Mouse (Mus musculus) 3134 (cell line): ENCODE data around the gene Rnpc3.
A peak's percentile ranks its signal among the peaks of the same experiment; 100 is the strongest.
"Not testable (repeated sequence)": the region's sequence is repeated elsewhere in the genome, so short reads cannot be mapped to it uniquely, and the experiment has no call there.

ENCODE experiments used
- DNase-seq: peaks from one replicate; pipeline ENCODE4 v3.0.0-alpha.2; 2011; ENCODE audit warnings: low spot score; ENCODE audit not compliant: insufficient read length; ENCODE audit errors: extremely low read depth

Gene Rnpc3

DNA sequence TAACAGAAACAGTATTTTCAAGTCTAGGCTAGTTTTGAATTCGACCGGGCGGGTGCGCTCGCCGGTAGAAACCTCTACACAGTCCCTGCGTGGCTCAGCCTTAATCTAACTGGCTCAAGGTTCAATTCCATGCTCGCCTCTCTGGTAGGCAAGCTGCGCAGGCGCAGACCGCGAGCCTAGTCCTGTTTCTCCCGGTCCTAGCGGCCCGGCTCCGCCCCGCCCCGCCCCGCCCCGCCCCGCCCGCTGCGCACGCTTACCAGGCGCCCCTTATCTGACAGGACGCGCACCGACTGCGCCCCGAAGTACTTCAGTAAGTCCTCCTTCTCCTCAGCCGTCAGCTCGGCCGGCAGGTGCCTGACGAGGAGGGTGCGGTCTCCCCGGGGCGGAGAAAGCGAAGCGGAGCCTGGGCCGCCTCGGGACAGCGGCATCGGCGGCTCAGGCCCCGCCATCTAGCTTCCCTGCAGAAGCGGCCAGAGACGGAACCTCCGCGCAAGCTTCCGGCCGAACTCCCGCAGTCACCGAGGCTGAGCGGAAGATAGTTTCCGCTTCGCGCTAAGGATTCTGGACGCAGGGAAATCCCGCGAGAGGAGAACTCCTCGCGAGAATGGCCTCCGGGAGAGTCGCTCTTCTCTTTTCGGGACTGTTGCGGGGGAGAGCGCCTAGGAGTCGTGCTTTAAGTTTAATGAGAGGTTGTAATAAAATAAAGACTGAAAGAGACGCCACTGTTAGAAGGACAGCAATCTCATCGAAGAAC, at the start of gene Rnpc3:
Rnpc3 (minus strand) TSS at position 544 of the 754 bp plus-strand sequence.
- peak; percentile 97 for DNase-seq

- peak; percentile 22 for DNase-seq
Observed at GRCm38 (mm10) chr3:113656940-113657339, 27.0 kb upstream of the Rnpc3 start.

DNA sequence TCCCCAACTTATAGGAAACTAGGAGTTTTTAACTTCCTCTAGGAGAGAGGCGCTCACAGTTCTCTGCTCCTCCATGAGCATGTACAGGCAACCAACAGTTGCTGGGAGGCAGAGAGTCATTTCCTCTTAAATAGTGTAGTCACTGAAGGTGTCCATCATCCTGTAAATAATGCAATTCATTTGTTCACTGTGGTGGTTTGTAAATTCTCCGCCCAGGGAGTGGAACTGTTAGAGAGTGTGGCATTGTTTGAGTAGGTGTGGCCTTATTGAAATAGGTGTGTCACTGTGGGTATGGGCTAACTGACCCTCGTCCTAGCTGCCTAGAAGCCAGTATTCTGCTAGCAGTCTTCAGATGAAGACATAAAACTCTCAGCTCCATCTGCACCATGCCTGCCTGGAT, 24.4 kb upstream of the Rnpc3 start:
- no peak for DNase-seq

DNA sequence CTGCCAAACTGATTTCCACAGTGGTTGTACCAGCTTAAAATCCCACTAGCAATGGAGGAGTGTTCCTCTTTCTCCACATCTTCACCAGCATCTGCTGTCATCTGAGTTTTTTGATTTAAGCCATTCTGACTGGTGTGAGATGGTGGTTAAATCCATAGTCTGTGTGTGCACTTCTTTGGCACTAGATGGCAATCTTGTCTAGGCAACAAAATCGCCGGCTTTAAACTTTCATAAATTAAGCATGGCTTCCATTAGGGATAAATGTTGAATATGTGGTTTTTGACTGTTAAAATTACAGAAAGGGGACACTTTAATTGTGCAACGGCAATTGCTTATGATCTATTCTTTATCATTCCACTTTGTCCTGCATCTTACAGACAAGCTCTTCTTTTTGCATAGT, 21.4 kb upstream of the Rnpc3 start:
- DNase-seq: not testable (repeated sequence)

DNA sequence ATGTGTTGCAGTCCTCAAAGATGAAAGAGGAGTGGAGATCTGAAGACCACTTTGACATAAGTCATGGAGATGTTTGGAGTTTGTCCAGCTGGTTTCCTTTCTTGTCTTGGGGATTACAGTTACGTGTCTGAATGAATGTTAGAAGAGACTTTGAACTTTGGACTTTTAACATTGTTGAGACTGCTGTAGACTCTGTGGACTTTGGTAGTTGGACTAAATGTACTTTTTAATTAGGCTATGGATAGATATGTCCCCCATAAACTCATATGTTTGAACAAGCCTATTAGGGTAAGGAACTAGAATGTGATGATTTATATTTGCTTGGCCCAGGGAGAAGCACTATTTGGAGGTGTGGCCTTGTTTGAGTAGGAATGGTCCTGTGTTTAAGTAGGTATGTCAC, 9.6 kb upstream of the Rnpc3 start:
- DNase-seq: no peak

DNA sequence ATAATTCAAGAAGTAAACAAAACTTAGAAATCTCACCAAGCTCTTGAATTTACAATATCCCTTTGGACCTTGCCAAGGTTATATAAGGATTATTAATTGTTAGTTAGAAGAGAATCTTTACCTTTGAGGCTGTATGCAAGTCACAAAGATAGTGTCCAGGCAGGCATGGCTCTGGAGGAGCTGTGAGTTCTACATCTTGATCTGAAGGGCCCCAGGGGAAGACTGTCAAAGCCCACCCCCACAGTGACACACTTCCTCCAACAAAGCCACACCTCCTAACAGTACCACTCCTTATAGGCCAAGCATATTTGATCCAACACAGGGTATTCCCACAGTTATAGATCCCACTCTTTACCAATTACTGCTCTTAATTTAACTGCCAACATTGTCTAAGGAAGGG, 4.3 kb upstream of the Rnpc3 start:
- DNase-seq: no peak

DNA sequence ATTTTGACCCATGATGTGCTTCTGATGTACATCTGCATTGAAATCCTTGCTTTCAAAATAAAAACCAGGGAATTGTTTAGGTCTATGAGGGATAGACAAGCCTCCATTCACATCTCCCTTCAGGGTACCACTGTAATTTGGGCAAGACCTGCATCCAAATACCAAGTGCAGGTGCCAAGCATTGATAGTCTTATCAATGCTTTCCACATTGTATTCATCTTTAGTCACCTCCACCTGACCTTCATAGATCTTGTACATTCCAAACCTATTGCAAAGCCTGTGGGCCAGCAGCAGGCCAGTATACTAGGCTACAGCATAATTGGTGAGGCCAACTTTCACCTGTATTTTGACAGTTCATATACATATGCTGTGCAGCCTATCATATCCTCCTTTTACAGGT, 1.7 kb upstream of the Rnpc3 start:
- DNase-seq: no peak

DNA sequence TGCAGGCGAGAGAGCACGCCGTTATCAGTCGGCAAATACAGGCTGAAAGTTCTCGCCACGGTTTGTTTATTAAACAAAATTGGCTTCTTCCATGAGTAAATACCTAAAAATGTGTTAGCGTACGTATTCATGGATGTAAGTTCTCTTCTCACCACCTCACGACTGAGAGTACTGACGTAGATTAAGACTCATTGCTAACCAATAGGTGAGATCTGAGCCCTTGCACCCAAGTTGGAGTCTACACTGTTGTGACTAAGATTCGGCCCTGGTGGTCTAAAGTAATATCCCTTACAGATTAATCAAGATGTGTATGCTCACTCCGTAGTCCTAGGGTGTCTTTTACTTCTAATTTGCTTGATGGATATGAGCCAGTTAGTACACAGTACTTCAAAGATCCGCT, 615 bp upstream of the Rnpc3 start:
- DNase-seq: peak; percentile 12

- no peak for DNase-seq
Observed at GRCm38 (mm10) chr3:113606599-113606998, 23.4 kb downstream of the Rnpc3 start, which contains the start of gene Amy1. Amy1 (minus strand) TSS chr3:113606699.

DNA sequence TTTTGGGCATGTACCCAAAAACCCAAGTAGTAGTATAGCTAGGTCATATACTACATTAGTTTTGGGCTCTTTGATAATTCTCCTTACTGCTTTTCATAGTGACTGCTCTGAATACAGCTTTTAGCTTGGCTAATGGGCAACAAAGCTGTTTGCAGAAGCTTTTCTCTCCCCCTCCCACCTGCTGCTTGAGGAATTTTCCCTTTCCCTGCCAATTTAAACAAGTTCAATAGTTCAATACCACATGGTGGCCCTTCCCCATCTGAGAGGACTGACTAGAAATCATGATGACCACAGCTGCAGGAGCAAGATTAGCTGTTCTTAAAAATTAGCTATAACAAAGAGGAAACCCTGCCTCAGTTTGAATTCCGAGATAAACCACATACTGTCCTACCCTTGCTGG, 39.1 kb downstream of the Rnpc3 start:
- no peak for DNase-seq

GRCm38 (mm10) chr3:113574578-113574977, 55.4 kb downstream of the Rnpc3 start:
- DNase-seq: no peak

DNA sequence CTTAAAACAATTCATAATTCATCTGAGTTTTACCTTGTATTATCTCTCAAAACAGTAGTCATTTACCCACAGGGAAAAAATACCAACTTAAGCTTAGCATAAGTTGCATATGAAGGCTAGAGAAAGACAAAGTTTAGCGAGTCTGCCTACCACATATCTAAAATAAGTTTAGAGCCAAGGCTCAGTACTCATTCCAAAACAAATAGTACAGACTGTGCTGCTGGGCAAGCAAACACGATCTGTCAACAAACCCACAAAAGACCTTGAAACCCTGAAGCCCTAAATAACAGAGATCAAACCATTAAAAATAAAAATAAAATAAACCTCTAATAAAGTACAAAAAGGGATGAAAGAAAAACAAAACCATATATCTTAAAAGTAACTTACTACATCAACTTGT, 55.8 kb downstream of the Rnpc3 start:
- DNase-seq: no peak

DNA sequence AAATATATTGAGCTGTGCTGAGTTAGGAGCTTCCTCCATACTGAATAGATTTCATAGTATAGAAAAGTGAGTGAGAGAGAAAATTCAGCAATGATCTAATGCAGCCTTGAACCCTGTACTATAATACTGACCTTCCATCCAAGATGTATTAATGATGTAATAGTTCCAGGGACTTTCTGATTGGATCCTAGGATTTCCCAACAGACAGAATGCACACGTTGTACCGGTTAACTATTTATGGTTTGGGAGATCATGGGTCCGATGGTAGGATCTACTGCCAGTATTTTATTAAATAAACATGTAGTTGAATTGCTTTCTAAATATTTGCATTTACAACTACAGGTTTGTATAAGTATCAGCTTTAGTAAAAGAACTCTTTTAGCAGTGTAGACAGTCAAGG, 57.8 kb downstream of the Rnpc3 start:
- DNase-seq: no peak
